Comparison of ENCODE assay signal across 8 mouse cellular contexts in genomic region chr8:120393871-120394275, GRCm38 (mm10).
DNase-seq lines count a peak whose midpoint lies in the region; ATAC-seq and TF ChIP-seq lines count a peak whose summit lies in the region.

No protein-coding gene starts in this region.

- 37% methylated on average over 9 of the region's 9 CpGs for WGBS in forebrain, postnatal 0 days
- WGBS in intestine, embryonic 15.5 days, result 83% methylated on average over 9 of the region's 9 CpGs

- TF ChIP-seq CTCF in forebrain, postnatal 0 days (IDR thresholded peaks at IDR 0.05; ENCODE audit: low read depth), result no peak

- no peak overlapping the region for H3K4me2 ChIP-seq in forebrain, postnatal 0 days (ENCODE audit: low read depth)
- H3K4me2 ChIP-seq in intestine, embryonic 15.5 days (replicated peaks), result no peak overlapping the region

- H3K4me1 ChIP-seq in forebrain, postnatal 0 days (ENCODE audit: insufficient read depth), result peaks cover 23% of the 10 kb centered on the region
- H3K4me1 ChIP-seq in intestine, embryonic 15.5 days (replicated peaks), result peaks cover 19% of the 10 kb centered on the region

- H3K27me3 ChIP-seq in forebrain, postnatal 0 days (ENCODE audit: insufficient read depth, low read length), result no peaks in the 10 kb centered on the region
- peaks cover 4% of the 10 kb centered on the region; the same call in 1 of the 2 replicates for H3K27me3 ChIP-seq in intestine, embryonic 15.5 days (replicated peaks)

- peak overlapping the region; percentile 54; the same call in 1 of the 2 replicates for H3K27ac ChIP-seq in forebrain, postnatal 0 days (ENCODE audit: low read depth, low read length)
- no peak overlapping the region for H3K27ac ChIP-seq in intestine, embryonic 15.5 days

- peak; percentile 50 for DNase-seq in layer of hippocampus, adult 11-12 months (ENCODE audit: low spot score)
- DNase-seq in layer of hippocampus, postnatal 25 days (ENCODE audit: extremely low spot score in 1 of 2, low spot score in 1 of 2), result no peak
- peak; percentile 80 for DNase-seq in forebrain, postnatal 0 days
- DNase-seq in left cerebral cortex, postnatal 4 days, result peak; percentile 87
- DNase-seq in spleen, postnatal 36 days (ENCODE audit: low spot score in 2 of 2), result no peak

- intact Hi-C loops in left cerebral cortex, postnatal 4 days (cut with DNase I), result no loop called here

- no peaks in the 10 kb centered on the region for H3K36me3 ChIP-seq in forebrain, postnatal 0 days (ENCODE audit: insufficient read depth)
- H3K36me3 ChIP-seq in intestine, embryonic 15.5 days, result no peaks in the 10 kb centered on the region

- H3K4me3 ChIP-seq in forebrain, postnatal 0 days (ENCODE audit: low read depth, low read length), result no peak overlapping the region
- no peak overlapping the region for H3K4me3 ChIP-seq in intestine, embryonic 15.5 days (replicated peaks)

- H3K9me3 ChIP-seq in forebrain, postnatal 0 days (ENCODE audit: low read length), result no peaks in the 10 kb centered on the region
- H3K9me3 ChIP-seq in intestine, embryonic 15.5 days, result no peaks in the 10 kb centered on the region

- H3K9ac ChIP-seq in forebrain, postnatal 0 days, result no peak overlapping the region
- no peak overlapping the region for H3K9ac ChIP-seq in intestine, embryonic 15.5 days

- ATAC-seq in cerebellum, adult (ENCODE audit: insufficient number of reproducible peaks, low FRiP score, low TSS enrichment), result peak; percentile 50; the same call in 1 of the 2 replicates
- peak; percentile 79 for ATAC-seq in forebrain, postnatal 0 days
- ATAC-seq in intestine, embryonic 15.5 days, result no peak
- no peak for ATAC-seq in megakaryocyte-erythroid progenitor cell, adult 5-6 weeks (replicated peaks; ENCODE audit: low FRiP score, low TSS enrichment, poor library complexity, severe bottlenecking)

Comparison
In these comparisons a context has a peak if more than half of its experiments do, and no peak if none do; other contexts are left out.
1. DNase-seq: peak in layer of hippocampus, adult 11-12 months (single experiment), forebrain, postnatal 0 days (single experiment) and left cerebral cortex, postnatal 4 days (single experiment); none in layer of hippocampus, postnatal 25 days (0 of 2) and spleen, postnatal 36 days (0 of 2).
2. ATAC-seq: peak in cerebellum, adult (single experiment) and forebrain, postnatal 0 days (single experiment); none in intestine, embryonic 15.5 days (single experiment) and megakaryocyte-erythroid progenitor cell, adult 5-6 weeks (single experiment).